Mouse (Mus musculus): Measurements from ENCODE around the gene Slc31a1. TPM values are rescaled to one million over a fixed set of nuclear protein-coding genes. Genes with fewer than 3 reads are reported as not detected.

Gene Slc31a1
- total RNA-seq, 2 experiments from 2014 or later, result 27.5 to 36.7 TPM

DNA sequence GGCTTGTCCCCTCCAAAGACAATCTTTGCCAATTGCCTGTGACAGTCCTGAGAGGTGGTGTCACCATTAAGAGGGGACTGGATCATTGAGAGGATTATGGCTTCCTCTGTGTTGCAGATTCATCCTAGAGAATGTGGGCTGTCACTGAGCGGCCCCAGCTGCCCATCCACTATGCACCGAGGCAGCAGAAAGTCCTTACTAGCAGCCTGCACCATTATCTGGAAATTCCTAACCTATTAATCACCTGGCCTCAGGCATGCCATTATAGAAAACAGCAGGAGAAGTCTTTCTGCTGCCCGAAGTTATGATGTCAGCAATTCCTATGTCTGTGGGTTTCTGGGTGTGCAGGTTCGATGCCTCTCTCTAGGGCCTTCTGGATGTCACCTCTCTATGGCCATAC is 80.5 kb downstream of the Slc31a1 start:
- DNase-seq (ENCODE audit: low spot score in 2 of 2), result no peak

Other genes with a start within 250 kb of the Slc31a1 start
- not detected for gene Mup21, start 209.9 kb upstream of the Slc31a1 start, total RNA-seq (2021)
- 10 to 100 TPM; 22.8 to 23.5 TPM for gene Zfp37, start 129.7 kb upstream of the Slc31a1 start, total RNA-seq (2021)
- 10 to 100 TPM in 1 of 2 experiments, 1 to 10 TPM in 1; 7.8 to 11.6 TPM for gene Slc31a2, start 98.2 kb upstream of the Slc31a1 start, total RNA-seq (2021)
- 10 to 100 TPM; 42.3 to 44.8 TPM for gene Fkbp15, start 179 bp upstream of the Slc31a1 start, total RNA-seq (2021)
- gene Cdc26, start 47.9 kb downstream of the Slc31a1 start, total RNA-seq (2021), result 10 to 100 TPM; 48.4 to 49.3 TPM
- gene Prpf4, start 48.1 kb downstream of the Slc31a1 start, total RNA-seq (2021), result 10 to 100 TPM; 11.8 to 12.8 TPM
- not detected for gene Rnf183, start 74.5 kb downstream of the Slc31a1 start, total RNA-seq (2021)
- gene Wdr31, start 110.2 kb downstream of the Slc31a1 start, total RNA-seq (2021), result 1 to 10 TPM; 5.4 to 5.8 TPM
- under 1 TPM; 0.30 to 0.67 TPM for gene Bspry, start 119.3 kb downstream of the Slc31a1 start, total RNA-seq (2021)
- gene Hdhd3, start 142.7 kb downstream of the Slc31a1 start, total RNA-seq (2021), result 10 to 100 TPM; 10.0 to 10.9 TPM
- gene Alad, start 159.2 kb downstream of the Slc31a1 start, total RNA-seq (2021), result 10 to 100 TPM; 21.7 to 27.6 TPM
- gene Pole3, start 164.3 kb downstream of the Slc31a1 start, total RNA-seq (2021), result 10 to 100 TPM; 23.8 to 26.3 TPM
- under 1 TPM; 0.30 to 0.57 TPM for gene 4933430I17Rik, start 164.6 kb downstream of the Slc31a1 start, total RNA-seq (2021)
- gene Rgs3, start 199.1 kb downstream of the Slc31a1 start, total RNA-seq (2021), result 10 to 100 TPM; 24.4 to 26.5 TPM

Data from layer of hippocampus, postnatal 14 days (tissue).